ENCODE assay signal across 14 mouse cellular contexts in genomic region chr9:116199127-116199526, GRCm38 (mm10). TPM values are rescaled to one million over a fixed set of nuclear protein-coding genes. Genes with fewer than 3 reads are reported as not detected.
A peak's percentile ranks its signal among the peaks of the same experiment; 100 is the strongest.
DNase-seq lines count a peak whose midpoint lies in the region; ATAC-seq and TF ChIP-seq lines count a peak whose summit lies in the region.
"Had no signal": no experiment of that assay in that cellular context is flagged by ENCODE, and none has a peak within 500 bp of the region (broad histone marks: within the 10 kb centered on the region; RNA-seq: fewer than 3 reads in every experiment).

No protein-coding gene starts in this region.

- ATAC-seq in heart, embryonic 13.5 days (ENCODE audit: extremely low read depth, insufficient number of reproducible peaks, low FRiP score, low TSS enrichment) = no peak
- no peak for ATAC-seq in kidney, embryonic 14.5 days (ENCODE audit: low FRiP score, low TSS enrichment)
- no peak for ATAC-seq in neural tube, embryonic 13.5 days (ENCODE audit: low read depth)
- no peak for ATAC-seq in neural tube, embryonic 15.5 days (ENCODE audit: low FRiP score)
- ATAC-seq in stomach, postnatal 0 days (ENCODE audit: low FRiP score, low TSS enrichment) = peak; percentile 69
- ATAC-seq: inflammation-experienced regulatory T-cells, adult 6 months had no signal

- no peak overlapping the region for H3K4me2 ChIP-seq in heart, embryonic 13.5 days
- H3K4me2 ChIP-seq in kidney, embryonic 14.5 days (replicated peaks; ENCODE audit: low read depth, low read length) = no peak overlapping the region
- H3K4me2 ChIP-seq in neural tube, embryonic 13.5 days = no peak overlapping the region
- H3K4me2 ChIP-seq in neural tube, embryonic 15.5 days = no peak overlapping the region
- H3K4me2 ChIP-seq in stomach, postnatal 0 days (replicated peaks; ENCODE audit: low read depth) = no peak overlapping the region
- H3K4me2 ChIP-seq: liver, embryonic 15.5 days had no signal

- H3K4me1 ChIP-seq in heart, embryonic 13.5 days = peaks cover 6% of the 10 kb centered on the region; the same call in 1 of the 2 replicates
- H3K4me1 ChIP-seq in kidney, embryonic 14.5 days (ENCODE audit: control insufficient read depth, insufficient read depth, low read length) = peaks cover 6% of the 10 kb centered on the region
- peaks cover 14% of the 10 kb centered on the region for H3K4me1 ChIP-seq in neural tube, embryonic 13.5 days (replicated peaks)
- H3K4me1 ChIP-seq in neural tube, embryonic 15.5 days = peaks cover 13% of the 10 kb centered on the region
- 0 out of 2 replicates have a peak, but pooled peaks cover 3% of the 10 kb centered on the region for H3K4me1 ChIP-seq in stomach, postnatal 0 days (replicated peaks; ENCODE audit: control insufficient read depth, insufficient read depth)
- H3K4me1 ChIP-seq: liver, embryonic 15.5 days had no signal

- no peak overlapping the region for H3K9ac ChIP-seq in heart, embryonic 13.5 days
- H3K9ac ChIP-seq in kidney, embryonic 14.5 days (ENCODE audit: low read depth, low read length) = no peak overlapping the region
- H3K9ac ChIP-seq in neural tube, embryonic 13.5 days = no peak overlapping the region
- no peak overlapping the region for H3K9ac ChIP-seq in neural tube, embryonic 15.5 days (replicated peaks)
- H3K9ac ChIP-seq in stomach, postnatal 0 days (ENCODE audit: low read length) = no peak overlapping the region
- H3K9ac ChIP-seq: liver, embryonic 15.5 days had no signal

- no peak for DNase-seq in heart, postnatal 25 days (ENCODE audit: low spot score)
- DNase-seq in kidney, adult 18-20 months = no peak
- peak; percentile 45 for DNase-seq in stomach, postnatal 0 days (ENCODE audit: low spot score)
- DNase-seq in layer of hippocampus, adult 8-10 months (ENCODE audit: low spot score in 2 of 2) = no peak
- DNase-seq: adrenal gland, adult 2 months; cerebellum, adult 9-11 months; embryo, embryonic 11 days; gastrocnemius, postnatal 36 days had no signal

- no peaks in the 10 kb centered on the region for H3K36me3 ChIP-seq in heart, embryonic 13.5 days
- H3K36me3 ChIP-seq in kidney, embryonic 14.5 days (ENCODE audit: control insufficient read depth, insufficient read depth, low read length) = no peaks in the 10 kb centered on the region
- no peaks in the 10 kb centered on the region for H3K36me3 ChIP-seq in neural tube, embryonic 13.5 days
- H3K36me3 ChIP-seq in neural tube, embryonic 15.5 days = no peaks in the 10 kb centered on the region
- H3K36me3 ChIP-seq in stomach, postnatal 0 days (ENCODE audit: control insufficient read depth, insufficient read depth, low read length) = no peaks in the 10 kb centered on the region
- H3K36me3 ChIP-seq: liver, embryonic 15.5 days had no signal

- no peak for TF ChIP-seq EP300 in stomach, postnatal 0 days (optimal IDR thresholded peaks at IDR 0.05)

- intact Hi-C loops in heart, postnatal 25 days (cut with DNase I) = no loop called here

- no peak overlapping the region for H3K4me3 ChIP-seq in heart, embryonic 13.5 days
- no peak overlapping the region for H3K4me3 ChIP-seq in kidney, embryonic 14.5 days (ENCODE audit: low read length)
- H3K4me3 ChIP-seq in neural tube, embryonic 13.5 days = no peak overlapping the region
- no peak overlapping the region for H3K4me3 ChIP-seq in neural tube, embryonic 15.5 days (replicated peaks)
- no peak overlapping the region for H3K4me3 ChIP-seq in stomach, postnatal 0 days (ENCODE audit: low read depth, low read length)
- H3K4me3 ChIP-seq: liver, embryonic 15.5 days had no signal

- H3K27ac ChIP-seq in heart, embryonic 13.5 days (replicated peaks) = 0 out of 2 replicates have a peak overlapping the region, but pooled peaks have one; percentile 8
- peak overlapping the region; percentile 17; the same call in 1 of the 2 replicates for H3K27ac ChIP-seq in kidney, embryonic 14.5 days (ENCODE audit: low read depth, low read length)
- H3K27ac ChIP-seq in neural tube, embryonic 13.5 days (replicated peaks) = peak overlapping the region; percentile 52; the same call in 1 of the 2 replicates
- H3K27ac ChIP-seq in neural tube, embryonic 15.5 days (replicated peaks) = no peak overlapping the region
- no peak overlapping the region for H3K27ac ChIP-seq in stomach, postnatal 0 days (replicated peaks)
- H3K27ac ChIP-seq: liver, embryonic 15.5 days had no signal

- no peaks in the 10 kb centered on the region for H3K9me3 ChIP-seq in heart, embryonic 13.5 days
- no peaks in the 10 kb centered on the region for H3K9me3 ChIP-seq in kidney, embryonic 14.5 days (ENCODE audit: control insufficient read depth, low read length)
- H3K9me3 ChIP-seq in neural tube, embryonic 13.5 days = no peaks in the 10 kb centered on the region
- no peaks in the 10 kb centered on the region for H3K9me3 ChIP-seq in neural tube, embryonic 15.5 days (replicated peaks)
- no peaks in the 10 kb centered on the region for H3K9me3 ChIP-seq in stomach, postnatal 0 days (ENCODE audit: control insufficient read depth, low read length)
- H3K9me3 ChIP-seq: liver, embryonic 15.5 days had no signal

- TF ChIP-seq CTCF in stomach, postnatal 0 days (IDR thresholded peaks at IDR 0.05; ENCODE audit: low read depth) = no peak

- H3K27me3 ChIP-seq in heart, embryonic 13.5 days (replicated peaks) = no peaks in the 10 kb centered on the region
- no peaks in the 10 kb centered on the region for H3K27me3 ChIP-seq in kidney, embryonic 14.5 days (ENCODE audit: control insufficient read depth, insufficient read depth, low read length)
- no peaks in the 10 kb centered on the region for H3K27me3 ChIP-seq in neural tube, embryonic 13.5 days
- no peaks in the 10 kb centered on the region for H3K27me3 ChIP-seq in neural tube, embryonic 15.5 days (replicated peaks)
- no peaks in the 10 kb centered on the region for H3K27me3 ChIP-seq in stomach, postnatal 0 days (ENCODE audit: control insufficient read depth, insufficient read depth, low read length)
- H3K27me3 ChIP-seq: liver, embryonic 15.5 days had no signal

- WGBS in heart, embryonic 13.5 days = 41% methylated on average over 9 of the region's 9 CpGs
- 45% methylated on average over 9 of the region's 9 CpGs for WGBS in kidney, embryonic 14.5 days
- 54% methylated on average over 9 of the region's 9 CpGs for WGBS in neural tube, embryonic 13.5 days
- 49% methylated on average over 9 of the region's 9 CpGs for WGBS in neural tube, embryonic 15.5 days
- 27% methylated on average over 9 of the region's 9 CpGs for WGBS in stomach, postnatal 0 days

RNA-seq across cellular contexts. Expression of gene Tgfbr2, which starts 24.0 kb away (rescaled TPM):
- 17.2 and 19.0 TPM in 2 replicates for polyA plus RNA-seq in heart, embryonic 13.5 days (2015; fragmentation: Nextera tagmentation; extraction: Ambion mirVana)
- total RNA-seq in heart, postnatal 25 days (2021) = 10 to 100 TPM; 35.7 to 37.0 TPM
- polyA plus RNA-seq in kidney, embryonic 14.5 days (2014; fragmentation: Nextera tagmentation; extraction: Ambion mirVana) = 10.8 and 27.2 TPM in 2 replicates
- 10.3 and 11.5 TPM in 2 replicates for polyA plus RNA-seq in neural tube, embryonic 13.5 days (2015; fragmentation: Nextera tagmentation; extraction: Ambion mirVana)
- 7.2 and 13.3 TPM in 2 replicates for polyA plus RNA-seq in neural tube, embryonic 15.5 days (2015; fragmentation: Nextera tagmentation; extraction: Ambion mirVana)
- 16.8 and 18.5 TPM in 2 replicates for polyA plus RNA-seq in stomach, postnatal 0 days (2015; fragmentation: Nextera tagmentation; extraction: Ambion mirVana)
- total RNA-seq in layer of hippocampus, adult 8-10 months (2022) = 10 to 100 TPM; 12.2 to 46.7 (median 26.0) TPM

Comparison
In these comparisons a context has a peak if more than half of its experiments do, and no peak if none do; other contexts are left out.
1. H3K27ac ChIP-seq: peak in heart, embryonic 13.5 days (single experiment), kidney, embryonic 14.5 days (single experiment) and neural tube, embryonic 13.5 days (single experiment); none in neural tube, embryonic 15.5 days (single experiment) and stomach, postnatal 0 days (single experiment).